Mouse (Mus musculus) embryo, embryonic 9.5 days (tissue): Measurements from ENCODE around the gene Krtap29-1.

ENCODE experiments used
- DNase-seq: peaks from one replicate; pipeline ENCODE4 v3.0.0-alpha.2; 2017; ENCODE audit errors: extremely low spot score

Krtap29-1 gene

GRCm38 (mm10) chr11:99978953-99979352 is at the start of gene Krtap29-1:
Krtap29-1 (minus strand) TSS chr11:99979053.
- DNase-seq, result no peak

- no peak for DNase-seq
These were observed 42.6 kb upstream of the Krtap29-1 start for GRCm38 (mm10) chr11:100021438-100021837.

- DNase-seq, result no peak
These were observed 40.6 kb upstream of the Krtap29-1 start for GRCm38 (mm10) chr11:100019466-100019865.

GRCm38 (mm10) chr11:100016112-100016511 is 37.3 kb upstream of the Krtap29-1 start, which contains the start of gene Krt33a:
Krt33a (minus strand) TSS chr11:100016212.
- no peak for DNase-seq

- no peak for DNase-seq
These were observed 34.9 kb upstream of the Krtap29-1 start for GRCm38 (mm10) chr11:100013691-100014171.

GRCm38 (mm10) chr11:100010682-100011081 is 31.8 kb upstream of the Krtap29-1 start:
- DNase-seq, result no peak

- DNase-seq, result no peak
These were observed 29.5 kb upstream of the Krtap29-1 start for GRCm38 (mm10) chr11:100008336-100008735.

GRCm38 (mm10) chr11:100006624-100007023 is 27.8 kb upstream of the Krtap29-1 start:
- DNase-seq, result no peak

GRCm38 (mm10) chr11:100005905-100006304 is 27.1 kb upstream of the Krtap29-1 start:
- DNase-seq, result no peak

GRCm38 (mm10) chr11:100004846-100005245 is 26.0 kb upstream of the Krtap29-1 start:
- peak; percentile 33 for DNase-seq

GRCm38 (mm10) chr11:99999091-99999490 is 20.2 kb upstream of the Krtap29-1 start:
- DNase-seq, result no peak

- no peak for DNase-seq
These were observed 15.5 kb upstream of the Krtap29-1 start for GRCm38 (mm10) chr11:99994384-99994661.

GRCm38 (mm10) chr11:99993620-99994383 is 14.9 kb upstream of the Krtap29-1 start, which contains the start of gene Krtap17-1:
Krtap17-1 (minus strand) TSS chr11:99993994.
- DNase-seq, result no peak

- no peak for DNase-seq
These were observed 11.7 kb upstream of the Krtap29-1 start for GRCm38 (mm10) chr11:99990571-99990970.

- DNase-seq, result no peak
These were observed 11.1 kb upstream of the Krtap29-1 start for GRCm38 (mm10) chr11:99989881-99990405.

- DNase-seq, result no peak
These were observed 9.7 kb upstream of the Krtap29-1 start for GRCm38 (mm10) chr11:99988530-99988929.

- no peak for DNase-seq
These were observed 7.4 kb upstream of the Krtap29-1 start, which contains the start of gene Krtap16-1 for GRCm38 (mm10) chr11:99986180-99986647. Krtap16-1 (minus strand) TSS chr11:99986597.

GRCm38 (mm10) chr11:99985291-99986092 is 6.6 kb upstream of the Krtap29-1 start:
- DNase-seq, result no peak

- no peak for DNase-seq
These were observed 4.6 kb upstream of the Krtap29-1 start for GRCm38 (mm10) chr11:99983442-99983841.

- DNase-seq, result no peak
These were observed 3.9 kb upstream of the Krtap29-1 start for GRCm38 (mm10) chr11:99982731-99983130.

GRCm38 (mm10) chr11:99965961-99966360 is 12.9 kb downstream of the Krtap29-1 start:
- peak; percentile 5 for DNase-seq

- no peak for DNase-seq
These were observed 14.6 kb downstream of the Krtap29-1 start for GRCm38 (mm10) chr11:99964213-99964612.
